Mouse (Mus musculus) lung, adult 2 months (tissue): ENCODE data around the gene Asb7.

Experiments used
- CTCF ChIP-seq: fragments of 200-500 bp; IDR thresholded peaks from 2 replicates; pipeline ENCODE4 v1.5.1; 2011; ENCODE audit warnings: mild to moderate bottlenecking, low read length, control low read depth; ENCODE audit not compliant: insufficient read depth
- POLR2A ChIP-seq: fragments of 200-500 bp; IDR thresholded peaks from 2 replicates; pipeline ENCODE4 v1.6.1; 2011; ENCODE audit warnings: low read depth, mild to moderate bottlenecking, control low read depth, low read length, borderline replicate concordance; ENCODE audit errors: extremely low read depth

DNA sequence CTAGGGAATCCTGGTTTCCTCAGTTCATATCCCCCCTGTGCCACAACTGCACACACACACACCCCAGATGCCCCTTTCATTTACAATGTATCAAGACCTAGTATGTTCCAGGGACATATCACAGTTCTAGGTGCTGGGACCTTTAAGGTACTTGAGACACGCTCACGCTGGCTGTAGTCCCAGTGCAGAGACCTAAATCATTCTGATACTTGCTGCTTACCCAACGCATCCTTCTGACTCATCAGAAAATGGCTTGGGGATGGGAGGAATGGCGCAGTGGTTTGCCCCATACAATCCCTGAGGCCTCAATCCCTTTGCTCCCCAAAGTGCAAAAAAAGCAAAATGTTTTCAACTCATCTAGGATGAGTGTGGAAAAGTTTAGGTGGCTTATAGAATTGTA lies 45.1 kb upstream of the Asb7 start:
- no peak for TF ChIP-seq POLR2A
- TF ChIP-seq CTCF = no peak
